Mouse (Mus musculus): Measurements from ENCODE around the gene Zfp128.

DNA sequence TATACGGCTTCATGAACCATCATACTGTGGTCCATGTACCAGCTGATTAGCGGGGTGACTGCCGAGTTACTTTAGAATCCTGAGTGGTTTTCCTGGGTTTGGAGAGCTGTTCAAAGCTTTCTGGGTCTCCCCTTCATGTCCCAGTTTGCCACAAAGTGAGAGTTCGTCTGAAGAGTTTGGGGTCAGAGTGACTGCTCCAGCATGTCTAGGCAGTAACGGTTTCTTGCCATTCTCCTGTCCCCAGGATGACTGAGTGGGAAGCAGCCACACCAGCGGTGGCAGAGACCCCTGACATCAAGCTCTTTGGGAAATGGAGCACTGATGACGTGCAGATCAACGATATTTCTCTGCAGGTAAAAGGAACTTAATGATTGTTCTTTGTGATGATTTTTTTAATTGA, 41.8 kb downstream of the Zfp128 start:
- TF ChIP-seq CTCF (IDR thresholded peaks at IDR 0.05; ENCODE audit: control insufficient read depth, insufficient read depth, insufficient read length), result no peak
- TF ChIP-seq MYOD1 (IDR thresholded peaks at IDR 0.05; ENCODE audit: control insufficient read depth, insufficient read length, low read depth), result no peak

All from C2C12 (cell line).